Mouse (Mus musculus): ENCODE measurements at regions not wholly inside any gene's neighbourhood (a gene's known extent, or its start where the extent isn't known, plus 50 kb on each side); places are given as distances from the start of the nearest gene placed in this dataset.

- Histone ChIP-seq H3K4me3 (ENCODE audit: low read depth, low read length) (no peak overlapping the region), H3K4me2 (replicated peaks; ENCODE audit: low read depth) (no peak overlapping the region), H3K9me3 (ENCODE audit: control insufficient read depth) (no peaks in the 10 kb centered on the region), H3K4me1 (replicated peaks; ENCODE audit: control insufficient read depth, insufficient read depth, low read length) (no peaks in the 10 kb centered on the region), H3K27me3 (replicated peaks; ENCODE audit: control insufficient read depth, insufficient read depth, low read length) (no peaks in the 10 kb centered on the region), H3K27ac (ENCODE audit: low read depth, low read length) (no peak overlapping the region), H3K36me3 (ENCODE audit: control insufficient read depth, insufficient read depth) (no peaks in the 10 kb centered on the region), H3K9ac (ENCODE audit: low read depth, low read length) (no peak overlapping the region)
- no peak for TF ChIP-seq CTCF (IDR thresholded peaks at IDR 0.05; ENCODE audit: low read depth)
- 62% methylated on average over 7 of the region's 7 CpGs for WGBS
- ATAC-seq: no peak
Observed at GRCm38 (mm10) chr5:119139336-119139735, 531.1 kb upstream of the Tbx3 start.

GRCm38 (mm10) chr5:119139816-119140215 is 530.7 kb upstream of the Tbx3 start:
- no peak for TF ChIP-seq CTCF (IDR thresholded peaks at IDR 0.05; ENCODE audit: low read depth)
- no peak overlapping the region for H3K9ac ChIP-seq (ENCODE audit: low read depth, low read length)
- no peak overlapping the region for H3K4me3 ChIP-seq (ENCODE audit: low read depth, low read length)
- no peaks in the 10 kb centered on the region for H3K4me1 ChIP-seq (replicated peaks; ENCODE audit: control insufficient read depth, insufficient read depth, low read length)
- H3K9me3 ChIP-seq (ENCODE audit: control insufficient read depth): no peaks in the 10 kb centered on the region
- no peak overlapping the region for H3K27ac ChIP-seq (ENCODE audit: low read depth, low read length)
- no peaks in the 10 kb centered on the region for H3K36me3 ChIP-seq (ENCODE audit: control insufficient read depth, insufficient read depth)
- no peak overlapping the region for H3K4me2 ChIP-seq (replicated peaks; ENCODE audit: low read depth)
- no peak for ATAC-seq
- no peaks in the 10 kb centered on the region for H3K27me3 ChIP-seq (replicated peaks; ENCODE audit: control insufficient read depth, insufficient read depth, low read length)
- WGBS: 78% methylated on average over 6 of the region's 6 CpGs

- no peak for TF ChIP-seq CTCF (IDR thresholded peaks at IDR 0.05; ENCODE audit: low read depth)
- Histone ChIP-seq H3K36me3 (ENCODE audit: control insufficient read depth, insufficient read depth) (no peaks in the 10 kb centered on the region), H3K4me3 (ENCODE audit: low read depth, low read length) (no peak overlapping the region), H3K27me3 (replicated peaks; ENCODE audit: control insufficient read depth, insufficient read depth, low read length) (no peaks in the 10 kb centered on the region), H3K4me1 (replicated peaks; ENCODE audit: control insufficient read depth, insufficient read depth, low read length) (no peaks in the 10 kb centered on the region), H3K9ac (ENCODE audit: low read depth, low read length) (no peak overlapping the region), H3K9me3 (ENCODE audit: control insufficient read depth) (0 out of 2 replicates have a peak, but pooled peaks cover 4% of the 10 kb centered on the region), H3K27ac (ENCODE audit: low read depth, low read length) (no peak overlapping the region), H3K4me2 (replicated peaks; ENCODE audit: low read depth) (no peak overlapping the region)
- no peak for ATAC-seq
- 48% methylated on average over 8 of the region's 8 CpGs for WGBS
Observed at GRCm38 (mm10) chr5:119143411-119143810, 527.1 kb upstream of the Tbx3 start.

GRCm38 (mm10) chr5:119149389-119150185 is 520.9 kb upstream of the Tbx3 start:
- WGBS: 85% methylated on average over 25 of the region's 25 CpGs
- Histone ChIP-seq H3K36me3 (ENCODE audit: control insufficient read depth, insufficient read depth) (no peaks in the 10 kb centered on the region), H3K27me3 (replicated peaks; ENCODE audit: control insufficient read depth, insufficient read depth, low read length) (no peaks in the 10 kb centered on the region), H3K27ac (ENCODE audit: low read depth, low read length) (no peak overlapping the region), H3K4me1 (replicated peaks; ENCODE audit: control insufficient read depth, insufficient read depth, low read length) (no peaks in the 10 kb centered on the region), H3K9me3 (ENCODE audit: control insufficient read depth) (0 out of 2 replicates have a peak, but pooled peaks cover 4% of the 10 kb centered on the region), H3K9ac (ENCODE audit: low read depth, low read length) (no peak overlapping the region), H3K4me2 (replicated peaks; ENCODE audit: low read depth) (no peak overlapping the region), H3K4me3 (ENCODE audit: low read depth, low read length) (no peak overlapping the region)
- ATAC-seq: no peak
- TF ChIP-seq CTCF (IDR thresholded peaks at IDR 0.05; ENCODE audit: low read depth): no peak

- H3K27ac ChIP-seq (ENCODE audit: low read depth, low read length): no peak overlapping the region
- H3K4me3 ChIP-seq (ENCODE audit: low read depth, low read length): no peak overlapping the region
- H3K9me3 ChIP-seq (ENCODE audit: control insufficient read depth): 0 out of 2 replicates have a peak, but pooled peaks cover 3% of the 10 kb centered on the region
- H3K9ac ChIP-seq (ENCODE audit: low read depth, low read length): no peak overlapping the region
- WGBS: 84% methylated on average over 5 of the region's 5 CpGs
- no peaks in the 10 kb centered on the region for H3K36me3 ChIP-seq (ENCODE audit: control insufficient read depth, insufficient read depth)
- no peak overlapping the region for H3K4me2 ChIP-seq (replicated peaks; ENCODE audit: low read depth)
- no peak for TF ChIP-seq CTCF (IDR thresholded peaks at IDR 0.05; ENCODE audit: low read depth)
- no peak for ATAC-seq
- no peaks in the 10 kb centered on the region for H3K27me3 ChIP-seq (replicated peaks; ENCODE audit: control insufficient read depth, insufficient read depth, low read length)
- no peaks in the 10 kb centered on the region for H3K4me1 ChIP-seq (replicated peaks; ENCODE audit: control insufficient read depth, insufficient read depth, low read length)
Observed at GRCm38 (mm10) chr5:119153086-119153485, 517.4 kb upstream of the Tbx3 start.

GRCm38 (mm10) chr5:119156638-119157037 is 513.8 kb upstream of the Tbx3 start:
- H3K9ac ChIP-seq (ENCODE audit: low read depth, low read length): no peak overlapping the region
- WGBS: 73% methylated on average over 6 of the region's 6 CpGs
- ATAC-seq: no peak
- H3K27me3 ChIP-seq (replicated peaks; ENCODE audit: control insufficient read depth, insufficient read depth, low read length): no peaks in the 10 kb centered on the region
- no peaks in the 10 kb centered on the region for H3K36me3 ChIP-seq (ENCODE audit: control insufficient read depth, insufficient read depth)
- H3K27ac ChIP-seq (ENCODE audit: low read depth, low read length): no peak overlapping the region
- H3K9me3 ChIP-seq (ENCODE audit: control insufficient read depth): 0 out of 2 replicates have a peak, but pooled peaks cover 3% of the 10 kb centered on the region
- no peaks in the 10 kb centered on the region for H3K4me1 ChIP-seq (replicated peaks; ENCODE audit: control insufficient read depth, insufficient read depth, low read length)
- H3K4me2 ChIP-seq (replicated peaks; ENCODE audit: low read depth): no peak overlapping the region
- no peak for TF ChIP-seq CTCF (IDR thresholded peaks at IDR 0.05; ENCODE audit: low read depth)
- H3K4me3 ChIP-seq (ENCODE audit: low read depth, low read length): no peak overlapping the region
